Mouse (Mus musculus) lung, postnatal 0 days (tissue): ENCODE measurements around the gene Efna2. TPM values are rescaled to one million over a fixed set of nuclear protein-coding genes. Genes with fewer than 3 reads are reported as not detected.

ENCODE experiments used
- ATAC-seq: fragments of 200-750 bp; cut with Nextera tagmentation; 2 replicates; pipeline ENCODE4 v1.8.0; 2017; ENCODE audit warnings: moderate library complexity
- DNase-seq: peaks from one replicate; pipeline ENCODE4 v3.0.0-alpha.2; 2016; ENCODE audit warnings: low spot score
- H3K27ac ChIP-seq: fragments of 300-500 bp; sonication (generic); 2 replicates; pipeline ENCODE4 v1.5.1; 2014; ENCODE audit warnings: antibody characterized with exemption, mild to moderate bottlenecking, low read length, mixed read lengths
- H3K27me3 ChIP-seq: fragments of 300-500 bp; sonication (generic); replicated peaks from 2 replicates; pipeline ENCODE4 v1.6.1; 2014; ENCODE audit warnings: low read length, mixed read lengths; ENCODE audit not compliant: insufficient read depth
- H3K36me3 ChIP-seq: fragments of 300-500 bp; sonication (generic); 2 replicates; pipeline ENCODE4 v1.6.1; 2014; ENCODE audit warnings: low read length, mixed read lengths; ENCODE audit not compliant: insufficient read depth
- H3K4me1 ChIP-seq: fragments of 300-500 bp; sonication (generic); 2 replicates; pipeline ENCODE4 v1.6.1; 2014; ENCODE audit warnings: antibody characterized with exemption, low read depth, low read length, mixed read lengths; ENCODE audit not compliant: insufficient read depth
- H3K4me2 ChIP-seq: fragments of 300-500 bp; sonication (generic); replicated peaks from 2 replicates; pipeline ENCODE4 v1.6.1; 2014; ENCODE audit warnings: low read depth, mild to moderate bottlenecking, low read length, moderate library complexity, mixed read lengths
- H3K4me3 ChIP-seq: fragments of 300-500 bp; sonication (generic); 2 replicates; pipeline ENCODE4 v1.5.1; 2014; ENCODE audit warnings: low read depth, low read length
- H3K9ac ChIP-seq: fragments of 300-500 bp; sonication (generic); replicated peaks from 2 replicates; pipeline ENCODE4 v1.6.1; 2014; ENCODE audit warnings: low read depth, mild to moderate bottlenecking
- H3K9me3 ChIP-seq: fragments of 300-500 bp; sonication (generic); 2 replicates; pipeline ENCODE4 v1.6.1; 2016; ENCODE audit warnings: low read length, mixed read lengths
- CTCF ChIP-seq: IDR thresholded peaks from 2 replicates; pipeline ENCODE4 v1.5.1; 2016; ENCODE audit warnings: antibody characterized with exemption, mild to moderate bottlenecking
- EP300 ChIP-seq: IDR thresholded peaks from 2 replicates; pipeline ENCODE4 v1.6.1; 2016; ENCODE audit warnings: antibody characterized with exemption, mild to moderate bottlenecking, control low read depth
- WGBS: fragments of 180-500 bp; shearing (Covaris S2); extraction: QIAGEN DNeasy Blood & Tissue Kit; methylation state at CpG from one replicate; pipeline ENCODE4 v1.1.7; 2014; 5-methylcytosine and 5-hydroxymethylcytosine counted together
- polyA plus RNA-seq: library from polyadenylated mRNA; unstranded; fragments of >200 nt; fragmentation: Nextera tagmentation; extraction: Ambion mirVana; gene quantifications from 2 replicates; pipeline ENCODE4 v1.2.1, GENCODE M21; 2015

Gene Efna2
- polyA plus RNA-seq, 1 experiment from 2014 or later = 5.1 TPM

DNA sequence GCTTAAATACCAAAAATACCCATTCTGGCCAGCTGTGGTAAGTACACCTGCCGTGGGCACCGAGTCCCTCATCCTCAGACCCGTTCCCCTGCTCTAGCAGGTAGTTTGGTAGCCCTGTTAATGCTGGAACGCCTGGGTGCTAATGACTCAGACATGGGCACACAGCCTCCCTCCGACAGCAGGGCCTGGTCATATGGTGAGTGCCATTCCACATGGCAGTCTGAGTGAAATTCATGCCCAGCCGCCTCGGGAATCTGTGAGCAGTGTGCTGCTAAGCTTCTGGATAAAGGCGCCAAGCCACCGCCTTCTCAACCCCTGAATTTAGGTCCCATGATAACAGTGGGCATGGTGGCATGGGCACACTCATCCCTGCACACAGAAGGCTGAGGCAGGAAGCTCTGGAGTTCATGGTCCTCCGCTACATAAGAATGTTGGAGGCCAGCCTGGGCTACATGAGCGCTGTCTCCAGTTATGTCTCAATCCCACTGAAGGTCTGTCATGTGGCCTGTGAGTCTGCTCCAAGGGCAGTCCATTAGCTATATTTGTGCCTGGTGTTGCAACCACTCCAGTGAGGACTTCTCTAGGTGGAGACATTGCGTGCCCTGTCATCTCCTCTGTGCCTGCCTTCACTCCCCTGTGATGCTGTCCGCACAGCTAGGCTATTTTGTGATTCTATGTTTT is 57.0 kb downstream of the Efna2 start:
- Histone ChIP-seq H3K27me3 (no peaks in the 10 kb centered on the region), H3K27ac (no peak overlapping the region), H3K36me3 (peaks cover 51% of the 10 kb centered on the region), H3K4me3 (no peak overlapping the region), H3K9me3 (no peaks in the 10 kb centered on the region), H3K4me2 (no peak overlapping the region), H3K9ac (no peak overlapping the region), H3K4me1 (no peaks in the 10 kb centered on the region)
- TF ChIP-seq CTCF (no peak), EP300 (no peak)
- DNase-seq (no peak), ATAC-seq (no peak)
- WGBS = 94% methylated on average over 13 of the region's 13 CpGs

DNA sequence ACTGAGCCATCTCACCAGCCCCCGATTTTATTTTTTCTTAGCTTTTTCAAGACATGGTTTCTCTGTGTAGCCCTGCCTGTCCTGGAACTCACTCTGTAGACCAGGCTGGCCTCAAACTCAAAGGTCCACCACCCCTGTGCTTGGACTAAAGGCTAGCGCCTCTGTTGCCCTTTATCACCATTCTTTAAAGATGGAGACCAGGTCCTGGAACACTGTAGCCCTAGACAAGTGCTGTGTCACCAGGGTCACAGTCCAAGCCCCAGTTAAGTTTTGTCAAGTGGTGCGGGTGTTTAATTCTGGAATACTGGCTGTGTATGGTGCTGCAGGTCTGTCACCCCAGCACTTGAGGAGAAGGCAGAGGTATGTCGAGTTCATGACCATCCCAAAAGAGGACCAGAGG is 57.7 kb downstream of the Efna2 start:
- no peaks in the 10 kb centered on the region for H3K9me3 ChIP-seq

DNA sequence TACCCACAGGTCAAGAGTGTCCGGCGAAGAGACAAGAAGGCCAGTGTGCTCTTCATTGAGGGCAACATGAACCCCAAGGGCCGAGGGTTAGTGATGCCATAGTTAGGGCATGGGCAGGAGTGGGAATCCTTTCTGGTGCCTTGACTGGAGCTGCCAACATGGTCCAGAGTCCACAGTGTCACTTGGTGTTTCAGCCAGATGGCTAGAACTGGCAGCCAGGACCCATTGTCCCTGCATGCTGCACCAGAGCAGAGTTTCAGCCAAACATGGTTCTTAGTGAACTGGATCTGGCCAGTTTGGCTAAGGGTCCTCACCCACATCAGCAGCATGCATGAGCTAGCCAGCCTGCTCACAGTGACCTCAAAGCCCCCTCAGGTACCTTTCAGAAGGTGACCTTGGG is 59.0 kb downstream of the Efna2 start:
- Histone ChIP-seq H3K4me3 (no peak overlapping the region), H3K27ac (no peak overlapping the region), H3K4me2 (no peak overlapping the region), H3K9me3 (no peaks in the 10 kb centered on the region), H3K4me1 (no peaks in the 10 kb centered on the region), H3K27me3 (no peaks in the 10 kb centered on the region), H3K9ac (no peak overlapping the region), H3K36me3 (peaks cover 51% of the 10 kb centered on the region)
- no peak for DNase-seq
- WGBS = 92% methylated on average over 3 of the region's 3 CpGs
- ATAC-seq = no peak
- TF ChIP-seq EP300 = no peak
- TF ChIP-seq CTCF = no peak

More for the DNA sequence above, 57.7 kb downstream of the Efna2 start:
- no peak for ATAC-seq
- Histone ChIP-seq H3K4me2 (no peak overlapping the region), H3K27me3 (no peaks in the 10 kb centered on the region), H3K4me3 (no peak overlapping the region), H3K36me3 (peaks cover 48% of the 10 kb centered on the region), H3K9ac (no peak overlapping the region), H3K4me1 (no peaks in the 10 kb centered on the region), H3K27ac (no peak overlapping the region)
- no peak for DNase-seq
- TF ChIP-seq EP300 = no peak
- TF ChIP-seq CTCF = no peak
- WGBS = 85% methylated on average over 4 of the region's 4 CpGs

Other genes with a start within 250 kb of the Efna2 start
- 32.8 and 44.2 TPM in 2 replicates for gene Wdr18, start 219.3 kb upstream of the Efna2 start, polyA plus RNA-seq
- 0.24 and 0.32 TPM in 2 replicates for gene Grin3b, start 208.8 kb upstream of the Efna2 start, polyA plus RNA-seq
- gene Tmem259, start 195.2 kb upstream of the Efna2 start, polyA plus RNA-seq = 26.7 and 27.6 TPM in 2 replicates
- gene Cnn2, start 190.9 kb upstream of the Efna2 start, polyA plus RNA-seq = 483 and 567 TPM in 2 replicates
- 5.5 and 6.5 TPM in 2 replicates for gene Abca7, start 183.0 kb upstream of the Efna2 start, polyA plus RNA-seq
- gene Arhgap45, start 162.8 kb upstream of the Efna2 start, polyA plus RNA-seq = 20.1 and 22.2 TPM in 2 replicates
- gene Polr2e, start 139.7 kb upstream of the Efna2 start, polyA plus RNA-seq = 178 and 202 TPM in 2 replicates
- gene Gpx4, start 132.3 kb upstream of the Efna2 start, polyA plus RNA-seq = 1,058 and 1,082 TPM in 2 replicates
- gene Sbno2, start 73.9 kb upstream of the Efna2 start, polyA plus RNA-seq = 17.5 and 26.4 TPM in 2 replicates
- 19.0 and 19.8 TPM in 2 replicates for gene Stk11, start 63.7 kb upstream of the Efna2 start, polyA plus RNA-seq
- 463 and 491 TPM in 2 replicates for gene Atp5d, start 40.9 kb upstream of the Efna2 start, polyA plus RNA-seq
- gene Cbarp, start 38.6 kb upstream of the Efna2 start, polyA plus RNA-seq = 5.1 and 5.5 TPM in 2 replicates
- 13.2 and 14.2 TPM in 2 replicates for gene Midn, start 31.2 kb upstream of the Efna2 start, polyA plus RNA-seq
- 203 and 305 TPM in 2 replicates for gene Cirbp, start 13.5 kb upstream of the Efna2 start, polyA plus RNA-seq
- 10.4 and 11.7 TPM in 2 replicates for gene 1600002K03Rik, start 6.5 kb upstream of the Efna2 start, polyA plus RNA-seq
- 34.0 and 36.9 TPM in 2 replicates for gene Mum1, start 47.0 kb downstream of the Efna2 start, polyA plus RNA-seq
- gene Ndufs7, start 69.6 kb downstream of the Efna2 start, polyA plus RNA-seq = 295 and 327 TPM in 2 replicates
- 23.5 and 25.4 TPM in 2 replicates for gene Gamt, start 81.5 kb downstream of the Efna2 start, polyA plus RNA-seq
- gene Dazap1, start 82.0 kb downstream of the Efna2 start, polyA plus RNA-seq = 37.8 and 38.1 TPM in 2 replicates
- 651 and 741 TPM in 2 replicates for gene Rps15, start 113.0 kb downstream of the Efna2 start, polyA plus RNA-seq
- 0.57 and 0.85 TPM in 2 replicates for gene Apc2, start 116.5 kb downstream of the Efna2 start, polyA plus RNA-seq
- gene 2310011J03Rik, start 141.1 kb downstream of the Efna2 start, polyA plus RNA-seq = 58.4 and 64.8 TPM in 2 replicates
- 3.4 and 3.7 TPM in 2 replicates for gene Pcsk4, start 150.0 kb downstream of the Efna2 start, polyA plus RNA-seq
- 15.4 and 17.6 TPM in 2 replicates for gene Reep6, start 150.5 kb downstream of the Efna2 start, polyA plus RNA-seq
- 6.4 and 7.3 TPM in 2 replicates for gene Adamtsl5, start 168.9 kb downstream of the Efna2 start, polyA plus RNA-seq
- 1.00 and 1.0 TPM in 2 replicates for gene Plk5, start 177.0 kb downstream of the Efna2 start, polyA plus RNA-seq
- gene Mex3d, start 208.2 kb downstream of the Efna2 start, polyA plus RNA-seq = 6.0 and 6.3 TPM in 2 replicates
- 90.6 and 90.7 TPM in 2 replicates for gene Mbd3, start 220.1 kb downstream of the Efna2 start, polyA plus RNA-seq
- gene Uqcr11, start 227.3 kb downstream of the Efna2 start, polyA plus RNA-seq = 511 and 651 TPM in 2 replicates